Mouse (Mus musculus): ENCODE data around the gene Mtch1. TPM values are rescaled to one million over a fixed set of nuclear protein-coding genes. Genes with fewer than 3 reads are reported as not detected.
"Not testable (repeated sequence)": the region's sequence is repeated elsewhere in the genome, so short reads cannot be mapped to it uniquely, and the experiment has no call there.

Mtch1 gene
- total and polyA plus RNA-seq, 3 experiments = 66.1 to 143 (median 110) TPM

DNA sequence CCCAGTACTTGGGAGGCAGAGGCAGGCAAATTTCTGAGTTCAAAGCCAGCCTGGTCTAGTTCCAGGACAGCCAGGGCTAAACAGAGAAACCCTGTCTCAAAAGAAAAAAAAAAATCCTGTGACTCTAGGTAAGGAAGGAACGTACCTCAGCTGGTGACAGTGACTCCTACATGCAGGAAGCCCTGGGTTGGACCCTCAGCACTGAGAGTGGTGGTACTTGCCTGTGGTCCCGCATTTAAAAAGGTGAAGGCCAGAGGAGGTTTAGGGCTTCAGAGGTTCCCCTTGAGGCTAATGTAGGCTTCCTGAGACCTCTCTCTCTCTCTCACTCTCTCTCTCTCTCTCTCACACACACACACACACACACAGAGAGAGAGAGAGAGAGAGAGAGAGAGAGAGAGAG lies 47.0 kb upstream of the Mtch1 start:
- H3K4me2 ChIP-seq (ENCODE audit: insufficient read depth, low read depth, poor library complexity, severe bottlenecking) = peak overlapping the region; percentile 27
- H3K27ac ChIP-seq (ENCODE audit: insufficient read depth, low read depth) = peak overlapping the region; percentile 99
- H3K27me3 ChIP-seq (replicated peaks); H3K79me2 ChIP-seq (replicated peaks; ENCODE audit: control insufficient read depth, extremely low read depth, insufficient read depth, poor library complexity, severe bottlenecking); H3K4me3 ChIP-seq (replicated peaks in 1 of 3; ENCODE audit: low read depth in 2 of 3, low read length in 2 of 3, poor library complexity in 1 of 3); H3K9me3 ChIP-seq (replicated peaks; ENCODE audit: low read length); dilution Hi-C loops (cut with MboI; ENCODE audit: extremely low pct_ligation_motif_present, extremely low pct_unique_long_range_greater_than_20kb, low sequenced_read_pairs); H3K36me3 ChIP-seq (replicated peaks in 1 of 2; ENCODE audit: control insufficient read depth in 1 of 2, insufficient read depth in 1 of 2, low read length in 1 of 2): not testable (repeated sequence)
- peak; percentile 37 for DNase-seq (ENCODE audit: extremely low read depth)
- in situ Hi-C loops (cut with MboI; ENCODE audit: low pct_ligation_motif_present, low pct_unique_long_range_greater_than_20kb, low sequenced_read_pairs) = loop anchor here (5.0 kb wide), 2 partner anchors 38 to 98 kb away; partner anchors contain the start of gene Pim1
- peaks cover 27 to 65% of the 10 kb centered on the region in 2 experiments for H3K4me1 ChIP-seq (ENCODE audit: control insufficient read depth in 1 of 2, insufficient read depth in 2 of 2)
- H3K9ac ChIP-seq (ENCODE audit: insufficient read depth, low read depth) = peak overlapping the region; percentile 61
- TF ChIP-seq TCF12 (IDR thresholded peaks at IDR 0.05; ENCODE audit: low read depth, low read length) (peak; percentile 8; the same call in 1 of the 2 replicates), POLR2A (IDR thresholded peaks at IDR 0.05; ENCODE audit: low read depth, low read length) (peak; percentile 33; the same call in 1 of the 2 replicates)

DNA sequence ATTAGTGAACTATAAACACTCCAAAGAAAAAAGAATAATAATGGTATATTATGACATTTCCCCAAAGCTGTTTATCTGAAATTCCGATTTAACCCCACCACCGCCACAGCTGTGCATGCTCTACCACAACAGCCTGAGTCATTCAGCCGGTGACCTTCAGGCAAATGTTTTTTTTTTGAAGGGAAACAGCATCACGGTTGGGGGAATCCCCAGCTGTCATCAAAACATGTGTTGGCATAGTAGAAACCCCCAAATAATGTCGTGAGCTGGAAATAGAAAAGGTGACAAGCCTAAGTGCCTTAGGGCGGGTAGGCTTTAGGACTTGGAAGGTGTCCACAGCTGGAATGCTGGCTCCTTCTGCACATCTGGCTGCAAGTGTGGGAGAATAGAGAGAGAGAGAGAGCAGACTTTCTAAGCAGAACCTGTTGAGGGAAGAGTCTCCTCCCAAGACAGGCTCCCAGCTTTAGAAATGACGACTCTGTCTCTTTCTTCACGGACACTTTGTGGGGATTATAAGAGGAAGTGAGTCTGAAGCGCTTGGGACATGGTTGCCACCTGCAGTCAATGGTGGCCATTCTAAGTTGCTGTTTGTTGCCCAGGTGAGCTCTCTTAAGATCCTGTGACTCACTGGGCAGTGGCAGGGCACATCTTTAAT lies 46.5 kb upstream of the Mtch1 start:
- DNase-seq (ENCODE audit: extremely low read depth) = peak; percentile 91
- dilution Hi-C loops (cut with MboI; ENCODE audit: extremely low pct_ligation_motif_present, extremely low pct_unique_long_range_greater_than_20kb, low sequenced_read_pairs) (no loop called here), in situ Hi-C loops (cut with MboI; ENCODE audit: low pct_ligation_motif_present, low pct_unique_long_range_greater_than_20kb, low sequenced_read_pairs) (no loop called here)
- H3K9me3 ChIP-seq (replicated peaks; ENCODE audit: low read length) = no peaks in the 10 kb centered on the region
- no peaks in the 10 kb centered on the region for H3K27me3 ChIP-seq (replicated peaks)
- no peaks in the 10 kb centered on the region for H3K79me2 ChIP-seq (replicated peaks; ENCODE audit: control insufficient read depth, extremely low read depth, insufficient read depth, poor library complexity, severe bottlenecking)
- peak overlapping the region; percentile 61 for H3K9ac ChIP-seq (ENCODE audit: insufficient read depth, low read depth)
- H3K4me3 ChIP-seq (replicated peaks in 1 of 3; ENCODE audit: low read depth in 2 of 3, low read length in 2 of 3, poor library complexity in 1 of 3) = no peak overlapping the region
- peak overlapping the region; percentile 46 for H3K4me2 ChIP-seq (ENCODE audit: insufficient read depth, low read depth, poor library complexity, severe bottlenecking)
- peaks cover 22 to 60% of the 10 kb centered on the region in 2 experiments for H3K4me1 ChIP-seq (ENCODE audit: control insufficient read depth in 1 of 2, insufficient read depth in 2 of 2)
- H3K36me3 ChIP-seq (replicated peaks in 1 of 2; ENCODE audit: control insufficient read depth in 1 of 2, insufficient read depth in 1 of 2, low read length in 1 of 2) = no peaks in the 10 kb centered on the region
- H3K27ac ChIP-seq (ENCODE audit: insufficient read depth, low read depth) = peak overlapping the region; percentile 99
- TF ChIP-seq MEF2A (IDR thresholded peaks at IDR 0.05; ENCODE audit: borderline replicate concordance, low read depth, low read length) (peak; percentile 90), POLR2AphosphoS2 (IDR thresholded peaks at IDR 0.05; ENCODE audit: low read depth, low read length) (0 out of 2 replicates have a peak, but pooled peaks have one; percentile 32), USF2 (conservative IDR thresholded peaks at IDR 0.05; ENCODE audit: low read depth, low read length) (no peak), NRF1 (IDR thresholded peaks at IDR 0.05; ENCODE audit: low read depth, low read length) (no peak), HCFC1 (IDR thresholded peaks at IDR 0.05; ENCODE audit: low read depth, low read length) (no peak), MYC (IDR thresholded peaks at IDR 0.05; ENCODE audit: low read depth, low read length) (peak; percentile 80; the same call in 1 of the 2 replicates), CHD1 (IDR thresholded peaks at IDR 0.05; ENCODE audit: low read depth, low read length) (no peak; the same call in 1 of the 2 replicates), ZMIZ1 (IDR thresholded peaks at IDR 0.05; ENCODE audit: low read depth, low read length) (peak; percentile 45; the same call in 1 of the 2 replicates), ETS1 (conservative IDR thresholded peaks at IDR 0.05; ENCODE audit: low read depth, low read length) (peak; percentile 97), GABPA (IDR thresholded peaks at IDR 0.05; ENCODE audit: insufficient replicate concordance, low read depth, low read length) (no peak), MXI1 (IDR thresholded peaks at IDR 0.05; ENCODE audit: low read depth, low read length) (peak; percentile 89), JUN (IDR thresholded peaks at IDR 0.05; ENCODE audit: insufficient read depth, low read depth, low read length) (peak; percentile 63), TBP (conservative IDR thresholded peaks at IDR 0.05; ENCODE audit: low read depth, low read length) (no peak), KAT2A (IDR thresholded peaks at IDR 0.05; ENCODE audit: insufficient replicate concordance, low read length) (no peak), NELFE (IDR thresholded peaks at IDR 0.05; ENCODE audit: low read depth, low read length) (no peak; the same call in 1 of the 2 replicates), PAX5 (IDR thresholded peaks at IDR 0.05; ENCODE audit: low read length) (no peak), USF1 (IDR thresholded peaks at IDR 0.05; ENCODE audit: low read depth, low read length) (no peak), SMC3 (IDR thresholded peaks at IDR 0.05; ENCODE audit: low read depth, low read length) (no peak), RAD21 (IDR thresholded peaks at IDR 0.05; ENCODE audit: low read depth, low read length) (no peak), ELF1 (IDR thresholded peaks at IDR 0.05; ENCODE audit: low read depth, low read length) (peak; percentile 39; the same call in 1 of the 2 replicates), TCF12 (IDR thresholded peaks at IDR 0.05; ENCODE audit: low read depth, low read length) (peak; percentile 83), POLR2A (IDR thresholded peaks at IDR 0.05; ENCODE audit: low read depth, low read length) (no peak), ZNF384 (IDR thresholded peaks at IDR 0.05; ENCODE audit: low read depth, low read length) (peak; percentile 93), CTCF (conservative IDR thresholded peaks at IDR 0.05 in 1 of 2, IDR thresholded peaks at IDR 0.05 in 1 of 2; ENCODE audit: low read depth in 2 of 2, low read length in 2 of 2) (no peak), RCOR1 (conservative IDR thresholded peaks at IDR 0.05; ENCODE audit: low read depth, low read length) (peak; percentile 87), JUND (conservative IDR thresholded peaks at IDR 0.05; ENCODE audit: low read depth, low read length) (peak; percentile 72), IRF4 (IDR thresholded peaks at IDR 0.05; ENCODE audit: low read depth, low read length) (peak; percentile 72), ZC3H11A (IDR thresholded peaks at IDR 0.05; ENCODE audit: low read depth, low read length) (no peak), MAX (IDR thresholded peaks at IDR 0.05; ENCODE audit: low read length) (peak; percentile 84), BHLHE40 (IDR thresholded peaks at IDR 0.05; ENCODE audit: low read depth, low read length) (peak; percentile 91), MAFK (IDR thresholded peaks at IDR 0.05; ENCODE audit: insufficient replicate concordance, low read length) (peak; percentile 67), CHD2 (IDR thresholded peaks at IDR 0.05; ENCODE audit: low read length) (peak; percentile 84)

All from CH12.LX (cell line).